Mouse (Mus musculus): ENCODE data around the gene Lcat. TPM values are rescaled to one million over a fixed set of nuclear protein-coding genes. Genes with fewer than 3 reads are reported as not detected.

Gene Lcat
- polyA plus RNA-seq, 1 experiment from 2014 or later: 5.0 TPM

GRCm38 (mm10) chr8:105971019-105971720 is 28.0 kb upstream of the Lcat start:
- WGBS: 79% methylated on average over 8 of the region's 8 CpGs
- no peaks in the 10 kb centered on the region for H3K9me3 ChIP-seq (replicated peaks; ENCODE audit: control insufficient read depth, low read length)
- no peak overlapping the region for H3K27ac ChIP-seq (ENCODE audit: low read length)
- no peak overlapping the region for H3K4me2 ChIP-seq (ENCODE audit: low read depth, low read length)
- H3K9ac ChIP-seq (ENCODE audit: low read length): no peak overlapping the region
- no peaks in the 10 kb centered on the region for H3K36me3 ChIP-seq (ENCODE audit: control insufficient read depth, insufficient read depth, low read length)
- ATAC-seq (ENCODE audit: insufficient read depth, low FRiP score): no peak
- no peaks in the 10 kb centered on the region for H3K27me3 ChIP-seq (ENCODE audit: control insufficient read depth, insufficient read depth, low read length)
- no peak overlapping the region for H3K4me3 ChIP-seq (replicated peaks; ENCODE audit: low read length)
- H3K4me1 ChIP-seq (ENCODE audit: control insufficient read depth, insufficient read depth, low read length): peaks cover 11% of the 10 kb centered on the region; the same call in 1 of the 2 replicates

GRCm38 (mm10) chr8:105969367-105969766 is 26.2 kb upstream of the Lcat start:
- H3K4me3 ChIP-seq (replicated peaks; ENCODE audit: low read length): no peak overlapping the region
- no peak for ATAC-seq (ENCODE audit: insufficient read depth, low FRiP score)
- WGBS: 71% methylated on average over 1 of the region's 1 CpGs
- no peaks in the 10 kb centered on the region for H3K9me3 ChIP-seq (replicated peaks; ENCODE audit: control insufficient read depth, low read length)
- H3K27ac ChIP-seq (ENCODE audit: low read length): no peak overlapping the region
- H3K27me3 ChIP-seq (ENCODE audit: control insufficient read depth, insufficient read depth, low read length): no peaks in the 10 kb centered on the region
- H3K9ac ChIP-seq (ENCODE audit: low read length): no peak overlapping the region
- H3K36me3 ChIP-seq (ENCODE audit: control insufficient read depth, insufficient read depth, low read length): no peaks in the 10 kb centered on the region
- H3K4me1 ChIP-seq (ENCODE audit: control insufficient read depth, insufficient read depth, low read length): peaks cover 19% of the 10 kb centered on the region
- H3K4me2 ChIP-seq (ENCODE audit: low read depth, low read length): no peak overlapping the region

GRCm38 (mm10) chr8:105966692-105967311 is 23.6 kb upstream of the Lcat start:
- H3K9ac ChIP-seq (ENCODE audit: low read length): peak overlapping the region; percentile 24; the same call in 1 of the 2 replicates
- H3K27ac ChIP-seq (ENCODE audit: low read length): peak overlapping the region; percentile 57
- no peaks in the 10 kb centered on the region for H3K36me3 ChIP-seq (ENCODE audit: control insufficient read depth, insufficient read depth, low read length)
- H3K4me2 ChIP-seq (ENCODE audit: low read depth, low read length): peak overlapping the region; percentile 70
- peak; percentile 57 for ATAC-seq (ENCODE audit: insufficient read depth, low FRiP score)
- peaks cover 25% of the 10 kb centered on the region for H3K4me1 ChIP-seq (ENCODE audit: control insufficient read depth, insufficient read depth, low read length)
- no peaks in the 10 kb centered on the region for H3K27me3 ChIP-seq (ENCODE audit: control insufficient read depth, insufficient read depth, low read length)
- peak overlapping the region; percentile 85 for H3K4me3 ChIP-seq (replicated peaks; ENCODE audit: low read length)
- no peaks in the 10 kb centered on the region for H3K9me3 ChIP-seq (replicated peaks; ENCODE audit: control insufficient read depth, low read length)
- 11% methylated on average over 19 of the region's 19 CpGs for WGBS

GRCm38 (mm10) chr8:105965905-105966341 is 22.7 kb upstream of the Lcat start, which contains the start of gene Slc12a4:
Gene Slc12a4, minus strand, starts transcription at chr8:105966097.
- ATAC-seq (ENCODE audit: insufficient read depth, low FRiP score): peak; percentile 94
- H3K36me3 ChIP-seq (ENCODE audit: control insufficient read depth, insufficient read depth, low read length): no peaks in the 10 kb centered on the region
- peaks cover 25% of the 10 kb centered on the region for H3K4me1 ChIP-seq (ENCODE audit: control insufficient read depth, insufficient read depth, low read length)
- WGBS: under 1% methylated on average over 46 of the region's 47 CpGs
- H3K4me2 ChIP-seq (ENCODE audit: low read depth, low read length): peak within 1 kb of the TSS; percentile 70
- no peaks in the 10 kb centered on the region for H3K27me3 ChIP-seq (ENCODE audit: control insufficient read depth, insufficient read depth, low read length)
- H3K4me3 ChIP-seq (replicated peaks; ENCODE audit: low read length): peak within 1 kb of the TSS; percentile 85
- H3K9ac ChIP-seq (ENCODE audit: low read length): peak within 1 kb of the TSS; percentile 91
- H3K9me3 ChIP-seq (replicated peaks; ENCODE audit: control insufficient read depth, low read length): no peaks in the 10 kb centered on the region
- peak within 1 kb of the TSS; percentile 96 for H3K27ac ChIP-seq (ENCODE audit: low read length)

- Histone ChIP-seq H3K36me3 (ENCODE audit: control insufficient read depth, insufficient read depth, low read length) (no peaks in the 10 kb centered on the region), H3K4me3 (replicated peaks; ENCODE audit: low read length) (peak overlapping the region; percentile 85), H3K4me2 (ENCODE audit: low read depth, low read length) (peak overlapping the region; percentile 70), H3K4me1 (ENCODE audit: control insufficient read depth, insufficient read depth, low read length) (peaks cover 25% of the 10 kb centered on the region), H3K9ac (ENCODE audit: low read length) (peak overlapping the region; percentile 91), H3K27ac (ENCODE audit: low read length) (peak overlapping the region; percentile 96), H3K27me3 (ENCODE audit: control insufficient read depth, insufficient read depth, low read length) (no peaks in the 10 kb centered on the region), H3K9me3 (replicated peaks; ENCODE audit: control insufficient read depth, low read length) (no peaks in the 10 kb centered on the region)
- WGBS: under 1% methylated on average over 40 of the region's 40 CpGs
- ATAC-seq (ENCODE audit: insufficient read depth, low FRiP score): peak; percentile 74
Observed at GRCm38 (mm10) chr8:105965266-105965904, 22.2 kb upstream of the Lcat start.

- no peaks in the 10 kb centered on the region for H3K36me3 ChIP-seq (ENCODE audit: control insufficient read depth, insufficient read depth, low read length)
- H3K4me1 ChIP-seq (ENCODE audit: control insufficient read depth, insufficient read depth, low read length): peaks cover 30% of the 10 kb centered on the region
- H3K9ac ChIP-seq (ENCODE audit: low read length): peak overlapping the region; percentile 91
- peak overlapping the region; percentile 96 for H3K27ac ChIP-seq (ENCODE audit: low read length)
- H3K27me3 ChIP-seq (ENCODE audit: control insufficient read depth, insufficient read depth, low read length): no peaks in the 10 kb centered on the region
- peak overlapping the region; percentile 85 for H3K4me3 ChIP-seq (replicated peaks; ENCODE audit: low read length)
- no peaks in the 10 kb centered on the region for H3K9me3 ChIP-seq (replicated peaks; ENCODE audit: control insufficient read depth, low read length)
- H3K4me2 ChIP-seq (ENCODE audit: low read depth, low read length): peak overlapping the region; percentile 70
- 52% methylated on average over 12 of the region's 12 CpGs for WGBS
- no peak for ATAC-seq (ENCODE audit: insufficient read depth, low FRiP score)
Observed at GRCm38 (mm10) chr8:105964506-105965265, 21.5 kb upstream of the Lcat start.

GRCm38 (mm10) chr8:105961536-105961935 is 18.4 kb upstream of the Lcat start:
- Histone ChIP-seq H3K9me3 (replicated peaks; ENCODE audit: control insufficient read depth, low read length) (no peaks in the 10 kb centered on the region), H3K4me1 (ENCODE audit: control insufficient read depth, insufficient read depth, low read length) (peaks cover 28% of the 10 kb centered on the region), H3K9ac (ENCODE audit: low read length) (no peak overlapping the region), H3K27me3 (ENCODE audit: control insufficient read depth, insufficient read depth, low read length) (no peaks in the 10 kb centered on the region), H3K4me3 (replicated peaks; ENCODE audit: low read length) (no peak overlapping the region), H3K4me2 (ENCODE audit: low read depth, low read length) (no peak overlapping the region), H3K27ac (ENCODE audit: low read length) (no peak overlapping the region), H3K36me3 (ENCODE audit: control insufficient read depth, insufficient read depth, low read length) (no peaks in the 10 kb centered on the region; the same call in 1 of the 2 replicates)
- WGBS: 88% methylated on average over 10 of the region's 10 CpGs
- ATAC-seq (ENCODE audit: insufficient read depth, low FRiP score): no peak

- no peak for ATAC-seq (ENCODE audit: insufficient read depth, low FRiP score)
Observed at GRCm38 (mm10) chr8:105961101-105961500, 17.9 kb upstream of the Lcat start.

More at GRCm38 (mm10) chr8:105961101-105961500, 17.9 kb upstream of the Lcat start:
- Histone ChIP-seq H3K9me3 (replicated peaks; ENCODE audit: control insufficient read depth, low read length) (no peaks in the 10 kb centered on the region), H3K36me3 (ENCODE audit: control insufficient read depth, insufficient read depth, low read length) (no peaks in the 10 kb centered on the region; the same call in 1 of the 2 replicates), H3K27ac (ENCODE audit: low read length) (no peak overlapping the region), H3K27me3 (ENCODE audit: control insufficient read depth, insufficient read depth, low read length) (no peaks in the 10 kb centered on the region), H3K4me1 (ENCODE audit: control insufficient read depth, insufficient read depth, low read length) (peaks cover 24% of the 10 kb centered on the region), H3K4me3 (replicated peaks; ENCODE audit: low read length) (no peak overlapping the region), H3K4me2 (ENCODE audit: low read depth, low read length) (no peak overlapping the region), H3K9ac (ENCODE audit: low read length) (no peak overlapping the region)
- WGBS: 73% methylated on average over 14 of the region's 14 CpGs

All from stomach, embryonic 16.5 days (tissue).